Mouse (Mus musculus): Measurements from ENCODE around the gene Dgcr2.

The Dgcr2 gene

GRCm38 (mm10) chr16:17806581-17807191, 91.7 kb downstream of the Dgcr2 start:
- DNase-seq, result no peak

GRCm38 (mm10) chr16:17804982-17805381, 93.4 kb downstream of the Dgcr2 start:
- DNase-seq, result no peak

- no peak for DNase-seq
Observed at GRCm38 (mm10) chr16:17804449-17804912, 93.9 kb downstream of the Dgcr2 start.

GRCm38 (mm10) chr16:17803675-17804448, 94.5 kb downstream of the Dgcr2 start:
- DNase-seq, result no peak

GRCm38 (mm10) chr16:17802839-17803674, 95.3 kb downstream of the Dgcr2 start:
- peak; percentile 36 for DNase-seq

GRCm38 (mm10) chr16:17802456-17802838, 95.9 kb downstream of the Dgcr2 start:
- no peak for DNase-seq

GRCm38 (mm10) chr16:17801777-17802455, 96.4 kb downstream of the Dgcr2 start:
- no peak for DNase-seq

- no peak for DNase-seq
Observed at GRCm38 (mm10) chr16:17799584-17799983, 98.8 kb downstream of the Dgcr2 start.

GRCm38 (mm10) chr16:17798321-17799180, 99.8 kb downstream of the Dgcr2 start:
- no peak for DNase-seq

- DNase-seq, result no peak
Observed at GRCm38 (mm10) chr16:17797812-17798311, 100.5 kb downstream of the Dgcr2 start.

GRCm38 (mm10) chr16:17796971-17797811, 101.2 kb downstream of the Dgcr2 start, which contains the start of gene Scarf2:
Gene Scarf2, plus strand, starts transcription at chr16:17797282.
- DNase-seq, result no peak

GRCm38 (mm10) chr16:17796519-17796918, 101.8 kb downstream of the Dgcr2 start:
- no peak for DNase-seq

GRCm38 (mm10) chr16:17795643-17796042, 102.7 kb downstream of the Dgcr2 start:
- no peak for DNase-seq

GRCm38 (mm10) chr16:17794047-17794446, 104.3 kb downstream of the Dgcr2 start:
- DNase-seq, result no peak

- no peak for DNase-seq
Observed at GRCm38 (mm10) chr16:17792728-17793127, 105.6 kb downstream of the Dgcr2 start.

Data from cerebellum, adult 11 months (tissue).